Mouse (Mus musculus) layer of hippocampus, postnatal 10 days (tissue): ENCODE measurements at regions not wholly inside any gene's neighbourhood (a gene's known extent, or its start where the extent isn't known, plus 50 kb on each side); places are given as distances from the start of the nearest gene placed in this dataset.

ENCODE experiments used
- DNase-seq, 2 experiments: peaks; one replicate each; pipeline ENCODE4 v3.0.0; 2021; ENCODE audit warnings: low spot score in 2 of 2

DNA sequence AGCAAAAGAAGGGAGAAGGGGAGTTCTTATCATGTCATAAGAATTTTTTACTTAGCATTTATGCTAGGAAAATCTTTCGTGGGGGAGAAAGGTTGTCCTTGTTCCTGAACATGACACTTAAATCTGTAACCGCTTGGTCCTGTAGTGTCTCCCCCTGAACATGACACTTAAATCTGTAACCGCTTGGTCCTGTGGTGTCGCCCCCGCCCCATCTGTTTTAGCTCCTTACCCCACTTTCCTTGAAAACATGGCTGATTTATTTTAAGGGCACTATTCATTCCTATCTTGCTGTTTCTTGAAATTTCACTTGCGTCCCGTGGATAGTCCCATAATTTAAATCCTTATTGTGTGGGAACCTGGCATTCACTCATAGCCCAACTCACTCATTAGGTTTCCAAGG lies 82.2 kb downstream of the Rap2a start:
- DNase-seq, result no peak

DNA sequence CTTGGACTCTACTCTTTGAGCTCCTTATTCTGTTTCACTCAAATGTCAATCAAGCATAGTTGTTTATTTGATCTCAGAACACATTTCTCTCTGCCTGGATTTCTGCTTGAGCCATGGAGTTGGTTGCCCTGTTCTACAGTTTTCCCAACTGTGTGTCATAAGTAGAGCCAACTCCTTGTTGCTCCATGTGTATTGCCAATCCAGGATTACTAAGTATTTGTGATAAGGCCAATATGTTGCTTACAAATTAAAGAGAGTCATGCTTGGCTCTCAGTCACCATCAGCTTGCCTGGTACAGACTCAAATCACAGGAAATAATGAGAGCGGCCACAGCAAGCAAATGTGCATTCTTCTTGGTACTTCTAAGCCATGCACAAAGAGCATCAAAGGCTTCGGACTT lies 82.7 kb downstream of the Rap2a start:
- DNase-seq, result peak in 1 of 2 experiments; percentile 24

DNA sequence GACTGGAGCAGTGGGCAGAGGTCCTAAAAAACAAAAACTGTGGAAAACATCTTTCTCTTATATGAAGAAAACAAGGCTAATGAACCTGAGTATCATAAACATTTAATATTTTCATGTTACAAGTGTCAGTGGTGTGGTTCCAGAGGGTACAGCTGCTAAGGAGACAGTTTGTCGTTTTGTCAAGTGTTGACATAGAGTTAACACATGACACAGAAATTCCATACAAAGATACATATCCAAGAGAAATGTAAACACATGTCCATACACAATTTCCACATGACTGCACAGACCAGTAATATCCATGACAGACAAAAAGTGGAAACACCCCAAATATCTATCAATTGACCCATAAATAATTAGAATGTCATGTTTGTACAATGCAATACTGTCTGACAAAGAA lies 88.7 kb downstream of the Rap2a start:
- DNase-seq, result no peak

- no peak for DNase-seq
These were observed 89.8 kb downstream of the Rap2a start for GRCm38 (mm10) chr14:120568054-120568453.

- DNase-seq, result no peak
These were observed 94.0 kb downstream of the Rap2a start for GRCm38 (mm10) chr14:120572238-120572637.

DNA sequence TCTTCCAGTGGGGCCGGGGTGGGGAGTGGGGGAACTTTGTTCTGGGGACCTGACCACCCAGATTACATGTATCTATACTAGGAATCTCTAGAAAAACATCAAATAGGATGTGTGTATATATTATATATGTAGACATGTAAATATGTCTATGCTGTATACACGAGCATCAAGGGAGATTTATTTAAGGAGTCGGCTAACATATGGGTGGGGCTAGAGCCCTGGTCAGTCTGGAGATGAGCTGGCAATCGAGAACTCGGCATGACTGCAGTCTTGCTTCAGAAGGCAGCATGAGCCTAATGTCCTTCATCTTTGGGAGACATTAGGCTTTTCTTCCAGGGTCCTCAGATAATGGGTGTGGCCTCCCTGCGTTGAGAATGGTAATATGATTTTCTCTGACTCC lies 97.0 kb downstream of the Rap2a start:
- DNase-seq, result no peak

DNA sequence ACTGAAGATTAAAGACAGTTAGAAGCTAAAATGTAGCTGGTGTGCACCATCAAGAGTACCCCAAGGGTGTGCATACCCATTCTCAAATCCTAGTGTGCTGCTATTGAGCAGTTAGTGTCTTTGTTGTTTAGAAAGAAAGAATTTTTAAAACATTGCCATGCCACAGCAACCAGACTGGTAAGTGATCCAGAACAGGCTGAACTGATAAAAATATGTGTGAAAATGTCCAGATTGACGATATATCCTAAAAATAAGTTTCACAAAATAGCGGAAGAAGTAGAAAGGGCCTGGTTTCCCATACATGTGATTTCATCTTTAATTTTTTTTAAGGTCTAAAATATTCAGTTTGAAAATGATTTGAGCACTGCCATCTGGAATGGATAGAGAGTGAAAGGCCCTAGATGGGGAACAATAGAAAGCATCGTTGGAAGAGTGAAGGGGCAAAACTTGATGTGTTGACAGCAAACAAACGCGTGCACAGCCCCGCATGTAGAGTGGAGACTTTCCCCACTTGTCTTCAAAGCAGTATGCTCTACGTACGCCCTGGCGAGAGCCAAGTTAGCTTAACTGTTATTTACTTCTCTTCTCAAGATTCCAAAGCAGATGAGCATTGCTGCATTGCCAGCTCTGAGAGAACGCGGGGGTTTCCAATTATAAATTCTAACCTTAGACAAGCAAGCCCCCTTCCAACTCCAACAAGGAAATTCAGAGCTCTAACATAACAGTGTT lies 100.3 kb downstream of the Rap2a start:
- DNase-seq, result peak; percentile 32 to 47

DNA sequence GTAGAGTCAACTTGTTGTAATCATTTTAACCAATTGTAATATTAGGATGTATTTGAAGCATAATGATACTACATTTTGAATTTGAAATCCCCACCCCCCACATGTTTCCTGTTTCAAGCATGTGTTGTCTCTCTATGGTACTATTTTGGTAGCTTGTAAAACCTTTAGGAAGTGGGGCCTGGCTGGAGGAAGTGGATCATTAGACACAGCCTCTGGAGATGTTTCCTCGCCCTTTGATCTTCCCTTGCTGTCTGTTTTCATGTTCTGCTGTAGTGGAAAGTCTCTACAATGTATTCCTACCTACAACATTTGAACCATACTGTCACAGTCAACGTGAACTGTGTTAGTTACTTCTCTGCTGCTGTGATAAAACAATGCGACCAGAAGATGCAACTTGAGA lies 105.6 kb downstream of the Rap2a start:
- no peak for DNase-seq

DNA sequence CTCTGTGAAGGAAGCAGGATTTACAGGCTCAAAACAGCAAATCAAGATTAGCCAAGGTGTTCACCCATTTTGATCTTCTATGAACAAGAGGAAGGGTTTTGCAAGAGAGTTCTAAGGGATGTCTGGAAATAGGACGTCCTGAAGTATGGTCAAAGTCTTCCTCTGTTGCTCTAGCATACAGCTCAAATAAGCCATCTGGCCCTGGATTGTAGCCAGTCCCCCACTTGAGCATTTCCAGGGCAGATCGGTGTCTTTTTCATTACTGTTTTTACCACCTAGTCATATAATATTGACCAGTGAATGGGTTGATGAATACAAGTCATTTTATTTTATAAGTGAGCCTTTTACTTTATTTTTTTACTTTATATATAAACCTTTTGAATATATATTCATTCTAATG lies 113.9 kb downstream of the Rap2a start:
- DNase-seq, result no peak

- no peak for DNase-seq
These were observed 122.2 kb downstream of the Rap2a start for GRCm38 (mm10) chr14:120600414-120600935.

GRCm38 (mm10) chr14:120601510-120601909 lies 123.3 kb downstream of the Rap2a start:
- no peak for DNase-seq

DNA sequence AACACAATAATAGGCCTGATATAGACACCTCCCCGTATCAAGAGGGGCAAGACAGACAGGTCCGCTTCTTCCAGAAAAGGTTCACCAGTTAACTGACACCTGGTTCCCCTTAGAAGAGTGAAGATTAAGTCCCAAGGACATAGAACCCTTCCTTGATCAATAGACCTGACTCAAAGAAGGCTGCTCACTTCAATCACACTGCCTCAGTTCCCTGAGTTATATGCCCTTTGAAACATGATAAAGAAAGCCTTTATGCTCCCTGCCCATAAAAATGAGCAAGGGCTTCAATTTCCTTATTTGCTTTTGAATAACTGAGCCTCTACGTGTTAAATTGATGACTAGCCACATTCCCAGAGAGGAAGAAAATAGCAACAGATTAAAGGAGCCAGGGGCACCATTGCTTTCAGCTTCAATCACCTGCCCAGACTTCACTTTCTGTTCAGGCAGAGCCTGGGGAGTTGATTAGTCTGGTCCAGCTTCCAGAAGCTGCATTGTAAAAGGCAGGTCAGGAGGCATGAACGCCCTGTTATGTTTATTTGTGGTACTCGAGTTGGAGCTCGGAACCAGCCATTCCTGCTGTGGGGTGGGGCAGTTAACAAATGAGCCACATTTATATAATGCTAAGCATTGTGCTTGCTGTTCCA lies 125.7 kb downstream of the Rap2a start:
- no peak for DNase-seq

- no peak for DNase-seq
These were observed 129.6 kb downstream of the Rap2a start for GRCm38 (mm10) chr14:120607801-120608200.

GRCm38 (mm10) chr14:120611311-120611710 lies 133.1 kb downstream of the Rap2a start:
- no peak for DNase-seq

- peak in 1 of 2 experiments; percentile 30 for DNase-seq
These were observed 148.1 kb downstream of the Rap2a start for GRCm38 (mm10) chr14:120626223-120626935.

GRCm38 (mm10) chr14:120626936-120627277 lies 148.7 kb downstream of the Rap2a start:
- DNase-seq, result no peak

DNA sequence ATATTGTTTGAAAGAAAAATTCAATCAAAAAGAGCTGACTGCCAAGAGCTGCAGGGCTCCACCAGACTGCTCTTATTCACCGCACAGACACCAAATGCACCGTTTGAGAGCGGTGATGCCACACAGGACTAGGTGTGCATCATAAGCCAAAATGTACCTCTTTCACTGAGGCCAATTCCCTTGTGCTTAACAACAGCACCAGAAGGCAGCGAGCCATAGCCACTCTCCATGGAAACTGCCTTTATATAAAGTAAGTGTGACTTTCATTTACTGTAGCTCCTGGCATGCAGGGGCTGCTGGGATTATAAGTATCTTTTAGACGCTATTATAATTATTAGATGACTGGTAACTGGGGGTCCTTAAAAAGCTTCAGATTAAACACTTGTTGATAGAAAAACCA lies 154.5 kb downstream of the Rap2a start:
- DNase-seq, result no peak

DNA sequence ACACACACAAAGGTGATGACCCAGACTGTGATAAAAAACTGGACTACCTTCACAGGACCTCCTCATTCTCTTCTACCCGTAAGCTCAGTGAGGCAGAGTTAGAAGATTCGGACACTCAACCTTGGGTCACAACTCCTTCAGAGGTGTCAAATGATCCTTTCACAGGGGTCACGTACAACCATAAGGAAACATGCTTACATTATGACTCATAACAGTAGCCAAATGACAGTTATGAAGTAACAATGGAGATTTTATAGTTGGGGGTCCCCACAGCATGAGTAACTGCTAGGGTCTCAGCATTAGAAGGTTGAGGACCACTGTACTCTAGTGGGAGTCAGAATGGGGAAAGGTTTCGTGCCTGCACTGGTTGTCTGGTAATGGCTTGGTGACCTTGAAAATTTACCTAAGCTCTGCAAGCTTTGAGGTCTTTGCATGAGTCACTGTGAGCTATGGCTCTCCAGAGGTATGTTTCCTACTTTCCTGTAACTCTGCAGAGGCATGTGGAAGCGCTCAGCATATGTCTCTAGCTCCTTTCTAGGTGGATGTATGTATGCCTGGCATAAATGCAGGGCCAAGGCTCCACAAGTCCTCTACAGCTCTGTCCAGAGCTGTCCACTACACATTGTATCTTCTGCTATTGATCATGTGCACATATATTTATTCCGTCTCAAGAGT lies 158.6 kb downstream of the Rap2a start:
- no peak for DNase-seq

DNA sequence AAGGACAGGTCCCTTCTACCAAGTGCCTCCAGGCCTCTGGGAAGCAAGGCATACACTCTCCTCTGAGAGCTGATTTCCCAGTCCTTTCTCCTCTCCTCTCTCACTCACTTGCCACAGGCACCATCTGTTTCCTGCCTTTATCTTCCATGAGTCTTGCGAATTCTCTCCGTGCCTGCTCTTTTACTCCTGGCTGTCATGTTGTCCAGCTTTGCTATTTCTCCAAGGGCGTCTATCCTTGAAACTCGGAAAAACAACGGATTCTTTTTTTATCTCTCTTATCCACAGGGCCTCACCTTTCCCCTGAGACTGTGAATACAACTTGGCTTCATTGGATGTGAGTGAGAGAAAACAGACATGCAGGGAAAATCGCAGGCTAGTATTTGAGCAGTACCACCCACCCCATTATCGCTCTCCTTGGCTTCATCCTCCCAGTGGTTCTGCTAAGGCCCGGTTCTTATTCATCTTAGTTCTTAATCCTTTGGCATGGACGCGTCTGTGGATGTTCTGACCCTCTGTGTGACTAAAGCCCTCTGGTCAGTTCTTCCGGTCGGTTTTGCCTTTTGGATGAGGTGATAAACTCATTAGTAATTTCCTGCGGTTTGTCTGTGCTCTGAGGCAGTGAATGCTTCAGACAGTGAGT lies 159.4 kb downstream of the Rap2a start:
- no peak for DNase-seq

GRCm38 (mm10) chr14:120642591-120642990 lies 164.3 kb downstream of the Rap2a start:
- no peak for DNase-seq

GRCm38 (mm10) chr14:120652034-120652433 lies 173.8 kb downstream of the Rap2a start:
- DNase-seq, result no peak
